Mouse (Mus musculus): ENCODE measurements at regions not wholly inside any gene's neighbourhood (a gene's known extent, or its start where the extent isn't known, plus 50 kb on each side); places are given as distances from the start of the nearest gene placed in this dataset.

DNA sequence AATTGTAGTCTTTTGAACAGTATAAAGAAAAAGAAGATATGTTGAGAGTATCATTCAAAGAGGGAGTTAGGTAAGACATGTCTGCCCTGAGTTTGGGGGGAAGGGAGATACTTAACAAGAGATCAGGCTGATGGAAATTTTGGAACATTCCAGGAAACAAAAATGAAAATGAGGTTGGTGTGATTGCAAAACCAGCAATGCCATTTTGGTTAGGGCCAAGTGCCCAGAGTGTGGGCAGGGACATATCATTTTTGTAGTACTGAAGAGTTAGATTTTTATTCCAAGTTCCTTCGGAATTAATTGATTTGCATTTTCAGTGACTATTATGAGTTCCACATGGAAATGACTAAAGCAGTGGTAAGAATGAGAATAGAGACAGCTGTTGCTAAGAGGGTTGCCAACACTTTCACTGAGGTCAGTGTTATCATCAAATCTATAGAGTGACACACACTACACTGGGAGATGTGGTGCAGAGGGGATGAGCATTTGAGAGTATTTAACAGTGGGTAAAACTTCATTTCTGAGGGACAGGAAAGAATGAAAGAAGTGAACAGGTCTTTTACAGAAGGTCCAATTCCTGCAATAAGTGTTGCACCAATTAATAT, 105.1 kb upstream of the Erbb4 start:
- no peak for DNase-seq (ENCODE audit: extremely low spot score)

DNA sequence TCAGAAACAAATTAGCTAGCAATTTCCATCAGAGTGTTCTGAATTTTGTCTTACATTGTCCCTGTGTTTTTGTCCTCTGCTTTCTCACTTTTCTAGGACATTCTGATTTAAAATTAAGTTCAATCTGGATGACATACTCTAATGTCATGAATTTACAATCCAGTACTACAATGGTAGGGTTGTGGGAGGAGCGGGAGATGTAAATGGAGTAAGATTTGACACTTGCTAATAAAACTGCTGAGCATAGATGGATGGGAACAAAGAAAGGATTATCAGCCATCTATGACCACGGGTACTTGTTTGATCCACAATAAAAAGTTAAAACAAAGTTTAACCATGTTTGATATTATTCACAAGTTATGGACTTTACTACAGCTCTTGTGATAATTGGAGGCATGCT, 94.9 kb upstream of the Erbb4 start:
- no peak for DNase-seq (ENCODE audit: extremely low spot score)

DNA sequence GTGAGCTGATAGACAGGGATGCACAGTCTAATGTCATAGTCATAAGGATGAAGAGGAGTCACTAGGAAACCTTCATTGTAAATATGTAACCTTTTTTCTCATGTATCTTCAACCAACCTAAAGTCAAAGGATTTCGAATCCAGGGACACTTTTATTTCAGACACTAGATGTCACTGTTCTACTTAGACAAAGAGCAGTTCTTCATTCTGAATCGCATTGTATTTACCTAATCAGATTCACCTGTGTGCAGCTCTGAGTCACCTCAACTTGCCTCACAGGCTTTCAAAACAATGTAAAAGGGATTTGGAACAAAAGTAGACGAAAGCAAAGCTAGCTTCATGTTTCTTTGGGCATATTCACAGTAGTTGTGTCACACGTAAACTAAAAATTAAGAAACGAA, 57.3 kb upstream of the Erbb4 start:
- no peak for DNase-seq (ENCODE audit: extremely low spot score)
